Mouse (Mus musculus) T-cell, adult 2 months (primary cell): ENCODE results near the gene Jmjd6.

ENCODE experiments used
- DNase-seq: peaks from one replicate; pipeline ENCODE4 v3.0.0; 2022; ENCODE audit warnings: low spot score

Jmjd6 gene

DNA sequence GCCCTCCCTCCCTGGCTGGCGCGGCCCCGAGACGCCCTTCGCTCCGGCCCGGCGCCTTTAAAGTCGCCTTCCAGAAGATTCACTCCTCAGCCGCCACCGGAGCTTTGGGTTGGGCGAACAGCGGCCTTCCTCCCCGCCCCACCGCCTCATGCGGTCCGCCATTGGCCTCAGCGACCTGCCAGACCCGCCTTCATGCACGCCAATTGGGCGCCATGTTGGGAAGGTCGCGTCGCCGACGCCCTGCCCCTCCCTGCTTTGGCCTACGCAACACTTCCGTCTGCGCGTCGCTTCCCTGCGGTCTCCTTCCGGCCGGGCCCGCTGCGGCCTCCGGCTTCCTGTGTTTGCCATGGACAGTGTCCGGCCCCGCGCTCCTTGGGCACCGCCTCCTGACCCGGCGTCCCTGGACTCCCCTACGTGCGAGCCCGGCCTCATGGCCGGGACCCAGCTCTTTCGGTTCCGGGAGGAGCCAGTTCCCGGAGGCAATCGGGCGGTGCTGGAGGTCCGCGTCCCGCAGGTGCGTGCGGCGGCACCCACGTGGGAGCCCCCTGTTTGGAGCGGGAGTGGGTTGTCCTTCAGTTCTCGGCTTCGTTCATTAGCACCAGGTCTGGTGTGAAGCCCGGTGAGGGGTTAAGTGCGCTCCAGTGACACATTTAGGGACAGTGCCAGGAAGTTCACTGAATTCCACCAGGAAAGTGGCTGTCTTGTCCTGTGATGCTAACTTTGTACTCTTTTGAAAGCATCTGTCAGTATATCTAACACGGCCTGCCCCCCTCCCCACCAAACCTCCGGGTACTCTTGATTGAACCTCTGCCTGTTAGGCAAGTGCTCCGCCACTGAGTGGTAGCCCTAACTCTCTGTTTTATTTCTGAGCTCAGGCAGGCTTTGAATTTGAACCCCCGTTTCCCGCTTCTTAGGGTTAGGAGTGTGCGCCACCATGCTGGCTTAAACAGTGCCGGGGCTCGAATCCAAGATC lies at the start of gene Jmjd6, which contains the start of gene Mettl23:
Gene Jmjd6, minus strand, starts transcription at position 189 of the 973 bp plus-strand sequence.
Gene Mettl23, plus strand, starts transcription at position 18 of the 973 bp plus-strand sequence.
- DNase-seq: peak; percentile 95

DNA sequence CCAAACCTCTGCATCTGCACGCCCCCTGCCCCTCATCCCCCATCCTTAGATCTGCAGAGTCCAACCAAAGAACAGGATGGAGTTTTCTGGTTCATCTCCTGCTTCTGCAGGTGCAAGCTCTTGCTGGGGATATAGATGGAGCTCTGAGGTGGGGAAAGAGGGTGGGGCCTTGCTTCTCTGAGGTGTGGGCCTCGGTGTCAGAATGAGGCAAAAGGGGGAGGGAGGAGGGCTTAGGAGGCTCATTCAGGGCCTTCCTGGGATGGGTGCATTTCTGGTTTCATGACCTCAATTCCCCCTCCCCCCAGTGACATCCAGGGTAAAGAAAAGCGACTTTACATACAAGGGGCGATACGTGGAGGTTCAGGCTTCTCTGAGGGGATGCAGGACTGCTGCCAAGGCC lies 43.9 kb upstream of the Jmjd6 start:
- DNase-seq: no peak

- peak; percentile 69 for DNase-seq
Measured at GRCm38 (mm10) chr11:116885275-116886151, 42.3 kb upstream of the Jmjd6 start.

GRCm38 (mm10) chr11:116884061-116884460 lies 40.8 kb upstream of the Jmjd6 start:
- no peak for DNase-seq

DNA sequence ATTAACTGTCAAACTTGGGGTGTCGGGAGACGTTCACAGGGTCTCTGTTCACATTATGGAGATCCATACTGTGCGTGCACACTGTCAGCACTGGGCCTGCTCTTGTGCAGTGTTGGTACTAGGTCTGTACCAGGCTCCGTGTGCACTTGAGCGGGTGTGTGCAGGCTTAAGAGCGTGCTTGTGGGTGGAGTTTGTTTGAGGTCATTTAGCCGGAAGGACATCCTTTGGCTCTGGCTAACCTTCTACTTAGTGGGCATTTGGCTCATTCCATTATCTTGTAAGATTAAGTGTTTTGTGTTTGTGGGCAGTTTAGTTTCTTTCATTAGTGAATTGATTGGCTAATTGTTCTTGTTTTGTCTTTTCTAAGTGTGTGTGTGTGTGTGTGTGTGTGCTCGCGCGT lies 39.2 kb upstream of the Jmjd6 start:
- DNase-seq: no peak

- no peak for DNase-seq
Measured at GRCm38 (mm10) chr11:116881440-116881839, 38.2 kb upstream of the Jmjd6 start.

- DNase-seq: no peak
Measured at GRCm38 (mm10) chr11:116880839-116881238, 37.6 kb upstream of the Jmjd6 start.

DNA sequence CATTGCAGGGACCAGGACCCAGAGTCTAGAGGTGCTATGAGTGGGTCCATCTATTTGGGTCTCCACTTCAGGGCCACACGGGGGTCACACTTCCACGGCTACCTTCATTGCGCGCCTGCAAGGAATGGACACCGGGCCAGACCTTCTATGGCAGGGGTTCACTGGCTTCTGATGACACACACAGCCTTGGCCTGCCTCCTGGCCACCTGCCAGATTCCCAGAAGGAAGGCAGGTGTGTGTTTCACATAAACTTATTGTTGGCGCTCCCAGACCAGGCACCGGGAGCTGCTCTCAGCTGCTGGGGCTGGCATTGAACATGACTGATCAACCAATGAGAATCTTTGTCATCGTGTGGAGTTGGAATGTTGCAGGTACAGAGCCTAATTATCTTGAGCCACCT lies 35.2 kb upstream of the Jmjd6 start:
- no peak for DNase-seq

DNA sequence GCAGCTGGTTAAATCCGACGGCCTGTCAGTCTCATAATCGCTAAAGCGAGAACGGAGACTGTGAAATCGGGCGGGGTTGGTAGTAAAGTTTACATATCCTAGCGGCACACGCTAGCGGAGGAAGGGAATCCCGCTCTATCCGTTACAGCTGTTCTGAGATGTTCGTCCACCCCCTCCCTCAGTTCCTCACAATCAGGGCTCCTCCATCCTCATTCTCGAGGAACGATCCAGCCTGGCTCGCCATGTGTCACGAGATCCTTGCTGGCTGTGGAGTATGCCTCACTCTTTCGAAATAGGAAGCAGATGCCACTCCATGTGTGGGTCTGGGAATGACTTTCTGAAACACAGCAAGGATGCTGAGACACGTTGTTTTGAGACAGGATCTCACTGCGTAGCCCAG lies 30.7 kb upstream of the Jmjd6 start:
- no peak for DNase-seq

GRCm38 (mm10) chr11:116871538-116871937 lies 28.3 kb upstream of the Jmjd6 start:
- DNase-seq: no peak

- DNase-seq: no peak
Measured at GRCm38 (mm10) chr11:116869641-116870040, 26.4 kb upstream of the Jmjd6 start.

DNA sequence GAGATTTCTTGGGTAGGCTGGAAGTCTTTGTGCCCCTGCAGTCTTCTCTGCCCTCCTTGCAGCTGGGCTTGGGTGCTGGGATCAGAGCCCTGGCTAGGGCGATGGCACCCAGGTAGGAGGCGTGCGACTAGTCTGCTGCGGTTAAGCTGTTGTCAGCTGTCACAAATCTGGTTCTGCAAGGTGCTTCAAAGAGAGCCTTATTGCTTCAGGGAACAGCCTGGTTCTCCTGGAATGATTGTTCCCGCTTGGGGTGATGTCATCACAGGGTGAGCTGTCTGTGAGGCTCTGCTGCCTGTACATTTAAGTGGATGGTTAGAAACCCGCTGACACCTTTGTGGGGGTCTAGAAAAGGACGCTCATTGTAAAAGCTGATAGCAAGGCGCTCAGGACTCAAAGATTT lies 26.0 kb upstream of the Jmjd6 start:
- DNase-seq: no peak

- no peak for DNase-seq
Measured at GRCm38 (mm10) chr11:116868129-116868528, 24.9 kb upstream of the Jmjd6 start.

GRCm38 (mm10) chr11:116865945-116866585 lies 22.8 kb upstream of the Jmjd6 start:
- no peak for DNase-seq

DNA sequence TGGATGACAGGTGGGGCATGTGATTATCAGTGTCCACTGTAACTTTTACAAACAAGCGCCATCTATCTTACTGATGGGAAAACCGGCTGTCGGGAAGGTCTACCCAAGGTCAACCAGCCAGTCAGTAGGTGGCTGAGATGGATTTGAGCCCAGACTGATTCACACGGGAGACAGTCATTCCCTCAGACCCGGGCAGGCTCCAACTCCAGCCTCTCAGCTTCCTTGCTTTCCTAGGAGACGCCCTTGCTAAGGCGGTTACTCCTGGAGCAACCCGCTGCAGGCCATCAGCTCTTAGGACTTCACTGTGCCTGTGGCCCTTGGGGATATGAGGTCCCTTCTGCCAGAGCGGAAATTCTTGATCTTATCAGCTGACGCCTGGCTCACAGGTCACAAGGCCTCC lies 21.2 kb upstream of the Jmjd6 start:
- no peak for DNase-seq

DNA sequence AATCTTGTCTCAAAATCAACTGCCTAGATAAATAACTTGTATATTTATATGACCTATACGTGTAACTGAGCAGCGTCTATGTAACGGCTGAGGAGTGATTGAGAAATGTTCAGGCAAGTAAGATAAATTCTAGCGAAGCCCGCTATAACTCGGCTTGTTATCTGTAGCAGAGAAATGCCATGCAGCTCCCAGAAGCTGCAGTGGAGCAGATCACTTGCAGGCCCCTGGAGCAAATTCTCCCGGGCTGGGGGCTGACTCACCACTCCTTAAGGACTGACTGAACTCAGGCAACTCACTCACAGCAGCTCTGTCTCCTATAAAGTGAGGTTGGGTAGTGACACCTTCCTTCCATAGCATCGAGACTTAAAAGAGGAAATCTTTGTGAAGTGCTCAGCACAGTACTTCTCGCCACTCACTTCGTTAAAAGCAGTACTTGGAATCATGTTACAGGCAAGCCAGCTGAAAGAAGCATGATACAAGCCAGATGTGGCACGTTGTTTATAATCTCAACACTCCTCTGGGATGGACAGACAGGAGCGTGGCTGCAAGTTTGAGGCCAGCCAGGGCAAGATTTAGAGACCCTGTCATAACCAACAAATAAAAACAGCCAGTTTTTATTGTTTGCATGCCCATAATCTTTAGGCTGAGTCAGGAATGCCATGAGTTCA lies 14.1 kb upstream of the Jmjd6 start:
- DNase-seq: no peak

GRCm38 (mm10) chr11:116854279-116854678 lies 11.0 kb upstream of the Jmjd6 start:
- no peak for DNase-seq

GRCm38 (mm10) chr11:116853512-116853928 lies 10.3 kb upstream of the Jmjd6 start:
- DNase-seq: peak; percentile 93

DNA sequence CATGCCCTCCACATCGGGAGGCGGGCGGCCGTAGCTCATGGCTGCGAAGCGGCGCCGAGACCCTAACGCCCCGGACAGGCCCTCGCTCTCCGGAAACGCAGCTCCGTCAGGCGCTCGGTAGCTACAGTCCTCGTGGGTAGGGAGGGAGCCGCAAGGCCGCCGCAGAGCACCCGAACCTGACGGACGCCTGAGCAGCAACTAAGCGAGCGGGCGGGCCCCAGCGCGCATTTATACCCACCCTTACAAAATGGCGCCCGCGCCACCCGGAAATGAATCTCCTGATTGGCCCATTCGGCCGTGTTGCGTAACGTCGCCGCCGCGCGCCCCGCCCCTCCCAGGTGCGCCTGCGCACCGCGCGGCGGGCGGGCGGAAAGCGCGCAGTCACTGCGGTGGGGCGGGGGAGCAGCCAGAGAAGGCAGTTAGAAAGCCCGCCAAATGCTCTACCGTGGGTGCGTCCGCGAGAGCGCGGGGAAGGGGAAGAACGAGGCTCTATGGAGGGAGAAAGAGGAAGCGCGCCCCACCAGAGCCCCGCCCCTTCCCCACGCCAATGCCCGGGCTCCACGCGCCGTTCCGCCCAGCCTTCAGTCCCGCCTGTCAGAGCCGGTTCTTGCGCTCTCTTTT lies 9.8 kb upstream of the Jmjd6 start, which contains the start of gene Srsf2:
Gene Srsf2, minus strand, starts transcription at position 204 of the 621 bp plus-strand sequence.
- peak; percentile 97 for DNase-seq

- DNase-seq: peak; percentile 82
Measured at GRCm38 (mm10) chr11:116852291-116852890, 9.1 kb upstream of the Jmjd6 start, which contains the start of gene Mfsd11. Gene Mfsd11 (plus strand): TSS chr11:116852440.
